In the genomic region with DNA sequence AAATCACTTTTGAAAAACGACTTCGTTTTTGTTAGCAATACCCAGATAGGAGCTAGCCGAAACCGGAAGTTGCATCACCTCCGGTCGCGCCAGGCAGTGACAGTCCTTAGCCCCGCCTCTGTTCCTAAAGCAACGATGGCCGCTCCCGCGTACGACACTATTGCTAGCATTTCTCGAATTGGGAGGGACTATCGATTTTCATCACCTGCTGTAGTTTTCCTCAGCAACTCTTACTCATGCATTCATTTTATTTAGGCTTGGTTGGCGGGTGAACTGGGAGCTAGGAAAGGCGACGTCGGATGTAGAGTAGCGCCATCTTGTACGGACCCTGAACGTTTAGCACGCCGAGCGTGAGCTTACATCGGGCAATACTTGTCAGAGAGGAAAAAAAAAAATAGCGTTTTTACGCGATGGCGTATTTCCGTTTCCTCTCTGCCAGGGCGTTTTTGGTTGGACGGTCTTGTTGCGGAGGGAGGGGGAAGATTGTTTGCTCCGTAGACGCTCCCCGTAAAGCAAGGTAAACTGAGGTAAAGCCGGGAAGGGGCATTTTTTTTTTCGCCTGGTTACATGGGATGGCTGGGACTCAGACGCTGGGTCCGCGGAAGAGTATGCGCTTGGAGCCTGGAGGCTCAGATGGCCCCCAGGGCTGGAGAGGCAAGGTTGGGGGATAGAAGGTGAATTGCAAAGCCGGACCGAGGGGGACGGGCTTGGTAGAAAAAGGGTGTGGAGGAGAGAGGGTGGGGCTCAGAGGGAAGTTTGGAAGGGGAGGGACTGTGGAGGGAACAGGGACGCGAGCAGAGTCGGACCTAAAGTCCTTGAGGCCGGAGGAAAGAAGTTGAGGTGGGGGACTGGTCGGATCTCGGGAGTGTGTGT, we compare ENCODE assay signal across 7 mouse cellular contexts. TPM values are rescaled to one million over a fixed set of nuclear protein-coding genes. Genes with fewer than 3 reads are reported as not detected.
DNase-seq lines count a peak whose midpoint lies in the region; ATAC-seq lines count a peak whose summit lies in the region.

A gene (minus strand): TSS at position 64 of the 873 bp plus-strand sequence.
A gene (plus strand): TSS at position 449 of the 873 bp plus-strand sequence.

- H3K4me3 ChIP-seq in intestine, embryonic 15.5 days (replicated peaks), result peak within 1 kb of the TSS; percentile 73
- peak within 1 kb of the TSS; percentile 77 for H3K4me3 ChIP-seq in midbrain, embryonic 10.5 days

- no peaks in the 10 kb centered on the region for H3K9me3 ChIP-seq in intestine, embryonic 15.5 days
- H3K9me3 ChIP-seq in midbrain, embryonic 10.5 days (replicated peaks), result no peaks in the 10 kb centered on the region

- H3K9ac ChIP-seq in intestine, embryonic 15.5 days, result peak within 1 kb of the TSS; percentile 83

- intact Hi-C loops in gastrocnemius, postnatal 36 days (cut with DNase I), result no loop called here
- intact Hi-C loops in left cerebral cortex, postnatal 25 days (cut with DNase I), result no loop called here

- peaks cover 25% of the 10 kb centered on the region for H3K4me1 ChIP-seq in intestine, embryonic 15.5 days (replicated peaks)
- peaks cover 32% of the 10 kb centered on the region for H3K4me1 ChIP-seq in midbrain, embryonic 10.5 days

- WGBS in intestine, embryonic 15.5 days, result under 1% methylated on average over 52 of the region's 52 CpGs
- under 1% methylated on average over 52 of the region's 52 CpGs for WGBS in midbrain, embryonic 10.5 days

- peak within 1 kb of the TSS; percentile 89 for H3K4me2 ChIP-seq in intestine, embryonic 15.5 days (replicated peaks)

- peak; percentile 92 for DNase-seq in adrenal gland, adult 2 months
- peak; percentile 94 for DNase-seq in embryo, embryonic 11 days
- DNase-seq in gastrocnemius, postnatal 36 days, result peak; percentile 80 to 82
- DNase-seq in left cerebral cortex, postnatal 25 days (ENCODE audit: low spot score in 2 of 2), result peak; percentile 95 to 97
- DNase-seq in midbrain, embryonic 10.5 days (ENCODE audit: low spot score), result peak; percentile 92
- DNase-seq in right cerebral cortex, postnatal 4 days, result peak; percentile 81

- peaks cover 12% of the 10 kb centered on the region; the same call in 1 of the 2 replicates for H3K36me3 ChIP-seq in intestine, embryonic 15.5 days
- peaks cover 59% of the 10 kb centered on the region for H3K36me3 ChIP-seq in midbrain, embryonic 10.5 days

- peak within 1 kb of the TSS; percentile 72 for H3K27ac ChIP-seq in intestine, embryonic 15.5 days
- H3K27ac ChIP-seq in midbrain, embryonic 10.5 days (replicated peaks), result peak within 1 kb of the TSS; percentile 96

- peak; percentile 95 for ATAC-seq in intestine, embryonic 15.5 days

- no peaks in the 10 kb centered on the region for H3K27me3 ChIP-seq in intestine, embryonic 15.5 days (replicated peaks)
- no peaks in the 10 kb centered on the region for H3K27me3 ChIP-seq in midbrain, embryonic 10.5 days (ENCODE audit: low read depth, poor library complexity, severe bottlenecking)

RNA-seq across cellular contexts. Expression of the first gene that starts in this region (rescaled TPM):
- total RNA-seq in adrenal gland, adult 2 months (2021), result 10 to 100 TPM; 43.6 to 51.2 TPM
- polyA plus RNA-seq in adrenal gland, adult 2 months (2012; rRNA removed), result 59.3 and 59.9 TPM in 2 replicates
- total RNA-seq in gastrocnemius, postnatal 36 days (2021), result 10 to 100 TPM; 36.7 to 41.7 TPM
- polyA plus RNA-seq in intestine, embryonic 15.5 days (2015; fragmentation: Nextera tagmentation; extraction: Ambion mirVana), result 37.0 and 42.7 TPM in 2 replicates
- total RNA-seq in left cerebral cortex, postnatal 25 days (2021), result 10 to 100 TPM; 47.2 to 52.2 TPM
- 25.1 and 29.2 TPM in 2 replicates for polyA plus RNA-seq in midbrain, embryonic 10.5 days (2016; fragmentation: Nextera tagmentation; extraction: Ambion mirVana)

RNA-seq across cellular contexts. Expression of the second gene that starts in this region (rescaled TPM):
- total RNA-seq in adrenal gland, adult 2 months (2021), result 10 to 100 TPM; 24.3 to 54.5 TPM
- 49.6 and 49.7 TPM in 2 replicates for polyA plus RNA-seq in adrenal gland, adult 2 months (2012; rRNA removed)
- total RNA-seq in gastrocnemius, postnatal 36 days (2021), result 10 to 100 TPM; 26.1 to 27.9 TPM
- 28.5 and 28.6 TPM in 2 replicates for polyA plus RNA-seq in intestine, embryonic 15.5 days (2015; fragmentation: Nextera tagmentation; extraction: Ambion mirVana)
- total RNA-seq in left cerebral cortex, postnatal 25 days (2021), result 10 to 100 TPM; 62.2 to 62.5 TPM
- polyA plus RNA-seq in midbrain, embryonic 10.5 days (2016; fragmentation: Nextera tagmentation; extraction: Ambion mirVana), result 46.3 and 53.4 TPM in 2 replicates

Comparison
In these comparisons a context has a peak if more than half of its experiments do, and no peak if none do; other contexts are left out.
1. Peak in every context shown above with its lines: DNase-seq, ATAC-seq, H3K4me3 ChIP-seq and H3K27ac ChIP-seq.